In genomic region chr2:12001938-12002899, GRCm38 (mm10) we compare ENCODE assay signal across 9 mouse cellular contexts.
DNase-seq lines count a peak whose midpoint lies in the region; ATAC-seq and TF ChIP-seq lines count a peak whose summit lies in the region.
"Had no signal": no experiment of that assay in that cellular context is flagged by ENCODE, and none has a peak within 500 bp of the region (broad histone marks: within the 10 kb centered on the region; RNA-seq: fewer than 3 reads in every experiment).

No protein-coding gene starts in this region.

- no peaks in the 10 kb centered on the region for H3K27me3 ChIP-seq in kidney, embryonic 14.5 days (ENCODE audit: control insufficient read depth, insufficient read depth, low read length)
- no peaks in the 10 kb centered on the region for H3K27me3 ChIP-seq in G1E (ENCODE audit: insufficient read depth, low read length)
- H3K27me3 ChIP-seq in intestine, postnatal 0 days (replicated peaks; ENCODE audit: control insufficient read depth, insufficient read depth, low read length): no peaks in the 10 kb centered on the region
- no peaks in the 10 kb centered on the region for H3K27me3 ChIP-seq in stomach, postnatal 0 days (ENCODE audit: control insufficient read depth, insufficient read depth, low read length)

- H3K9me3 ChIP-seq in kidney, embryonic 14.5 days (ENCODE audit: control insufficient read depth, low read length): no peaks in the 10 kb centered on the region
- no peaks in the 10 kb centered on the region for H3K9me3 ChIP-seq in G1E (replicated peaks)
- no peaks in the 10 kb centered on the region for H3K9me3 ChIP-seq in intestine, postnatal 0 days (ENCODE audit: control insufficient read depth)
- no peaks in the 10 kb centered on the region for H3K9me3 ChIP-seq in stomach, postnatal 0 days (ENCODE audit: control insufficient read depth, low read length)

- WGBS in kidney, embryonic 14.5 days: 28% methylated on average over 24 of the region's 24 CpGs
- whole genome bisulfite sequencing in intestine, postnatal 0 days: 29% methylated on average over 24 of the region's 24 CpGs
- 24% methylated on average over 24 of the region's 24 CpGs for WGBS in stomach, postnatal 0 days

- ATAC-seq in kidney, embryonic 14.5 days (ENCODE audit: low FRiP score, low TSS enrichment): 0 out of 2 replicates have a peak, but pooled peaks have one; percentile 52
- ATAC-seq in G1E (ENCODE audit: extremely low read depth, insufficient number of reproducible peaks, low FRiP score, poor library complexity, severe bottlenecking): no peak
- ATAC-seq in intestine, postnatal 0 days: no peak
- ATAC-seq in stomach, postnatal 0 days (ENCODE audit: low FRiP score, low TSS enrichment): no peak

- 0 out of 2 replicates have a peak, but pooled peaks have one; percentile 17 for TF ChIP-seq CTCF in G1E (IDR thresholded peaks at IDR 0.05; ENCODE audit: low read depth, low read length)
- TF ChIP-seq CTCF in intestine, postnatal 0 days (IDR thresholded peaks at IDR 0.05; ENCODE audit: low read depth): peak; percentile 84
- peak; percentile 89 for TF ChIP-seq CTCF in stomach, postnatal 0 days (IDR thresholded peaks at IDR 0.05; ENCODE audit: low read depth)

- H3K4me1 ChIP-seq in kidney, embryonic 14.5 days (ENCODE audit: control insufficient read depth, insufficient read depth, low read length): peaks cover 5% of the 10 kb centered on the region; the same call in 1 of the 2 replicates
- H3K4me1 ChIP-seq in G1E (ENCODE audit: insufficient read depth, low read depth, low read length): no peaks in the 10 kb centered on the region
- H3K4me1 ChIP-seq in intestine, postnatal 0 days (replicated peaks; ENCODE audit: control insufficient read depth, insufficient read depth, low read length): no peaks in the 10 kb centered on the region
- no peaks in the 10 kb centered on the region for H3K4me1 ChIP-seq in stomach, postnatal 0 days (replicated peaks; ENCODE audit: control insufficient read depth, insufficient read depth)

- H3K4me2 ChIP-seq in kidney, embryonic 14.5 days (replicated peaks; ENCODE audit: low read depth, low read length): no peak overlapping the region
- H3K4me2 ChIP-seq in intestine, postnatal 0 days (replicated peaks; ENCODE audit: low read depth): no peak overlapping the region
- H3K4me2 ChIP-seq in stomach, postnatal 0 days (replicated peaks; ENCODE audit: low read depth): no peak overlapping the region

- no peak for DNase-seq in kidney, adult 11 months
- DNase-seq in G1E (ENCODE audit: low spot score): peak; percentile 13
- peak; percentile 56 for DNase-seq in embryo, embryonic 11 days
- DNase-seq in stomach, postnatal 0 days (ENCODE audit: low spot score): no peak
- no peak for DNase-seq in testis, postnatal 10 days (ENCODE audit: low spot score)
- DNase-seq in frontal cortex, postnatal 14 days (ENCODE audit: low spot score in 2 of 2): no peak

- TF ChIP-seq EP300 in stomach, postnatal 0 days (optimal IDR thresholded peaks at IDR 0.05): no peak

- no peak overlapping the region for H3K4me3 ChIP-seq in kidney, embryonic 14.5 days (ENCODE audit: low read length)
- no peak overlapping the region for H3K4me3 ChIP-seq in G1E (ENCODE audit: low read depth, low read length)
- no peak overlapping the region for H3K4me3 ChIP-seq in intestine, postnatal 0 days (ENCODE audit: low read depth, low read length)
- no peak overlapping the region for H3K4me3 ChIP-seq in stomach, postnatal 0 days (ENCODE audit: low read depth, low read length)
- H3K4me3 ChIP-seq: myocyte had no signal

- no peaks in the 10 kb centered on the region for H3K36me3 ChIP-seq in kidney, embryonic 14.5 days (ENCODE audit: control insufficient read depth, insufficient read depth, low read length)
- H3K36me3 ChIP-seq in G1E (replicated peaks): no peaks in the 10 kb centered on the region
- no peaks in the 10 kb centered on the region for H3K36me3 ChIP-seq in intestine, postnatal 0 days (ENCODE audit: control insufficient read depth, insufficient read depth)
- no peaks in the 10 kb centered on the region for H3K36me3 ChIP-seq in stomach, postnatal 0 days (ENCODE audit: control insufficient read depth, insufficient read depth, low read length)

- H3K9ac ChIP-seq in kidney, embryonic 14.5 days (ENCODE audit: low read depth, low read length): no peak overlapping the region
- no peak overlapping the region for H3K9ac ChIP-seq in intestine, postnatal 0 days (ENCODE audit: low read depth, low read length)
- H3K9ac ChIP-seq in stomach, postnatal 0 days (ENCODE audit: low read length): no peak overlapping the region

- no peak overlapping the region for H3K27ac ChIP-seq in kidney, embryonic 14.5 days (ENCODE audit: low read depth, low read length)
- H3K27ac ChIP-seq in intestine, postnatal 0 days (ENCODE audit: low read depth, low read length): no peak overlapping the region
- H3K27ac ChIP-seq in stomach, postnatal 0 days (replicated peaks): no peak overlapping the region

Comparison
In these comparisons a context has a peak if more than half of its experiments do, and no peak if none do; other contexts are left out.
1. DNase-seq: peak in G1E (single experiment) and embryo, embryonic 11 days (single experiment); none in kidney, adult 11 months (single experiment), stomach, postnatal 0 days (single experiment), testis, postnatal 10 days (single experiment) and frontal cortex, postnatal 14 days (0 of 2).
2. CTCF ChIP-seq: peak in every context shown above with its lines; median percentile 89 in stomach, postnatal 0 days; 84 in intestine, postnatal 0 days; 17 in G1E.